Mouse (Mus musculus): ENCODE results near the gene Rpap1. TPM values are rescaled to one million over a fixed set of nuclear protein-coding genes. Genes with fewer than 3 reads are reported as not detected.
A peak's percentile ranks its signal among the peaks of the same experiment; 100 is the strongest.

The Rpap1 gene
- polyA plus RNA-seq, 1 experiment from 2014 or later = 28.2 TPM

- peak overlapping the region; percentile 88 for H3K9ac ChIP-seq (ENCODE audit: low read length)
- 56% methylated on average over 15 of the region's 15 CpGs for WGBS
- ATAC-seq (ENCODE audit: low read depth) = no peak
- H3K4me3 ChIP-seq (ENCODE audit: low read length) = peak overlapping the region; percentile 85
- H3K27me3 ChIP-seq (ENCODE audit: control insufficient read depth, insufficient read depth, low read depth, low read length) = no peaks in the 10 kb centered on the region; the same call in 1 of the 2 replicates
- no peaks in the 10 kb centered on the region; the same call in 1 of the 2 replicates for H3K36me3 ChIP-seq (ENCODE audit: control insufficient read depth, insufficient read depth, low read length)
- no peak overlapping the region; the same call in 1 of the 2 replicates for H3K27ac ChIP-seq (ENCODE audit: low read length)
- peak overlapping the region; percentile 97 for H3K4me2 ChIP-seq (ENCODE audit: low read depth, low read length)
- H3K4me1 ChIP-seq (replicated peaks; ENCODE audit: control insufficient read depth, insufficient read depth, low read length) = peaks cover 29% of the 10 kb centered on the region
- no peaks in the 10 kb centered on the region for H3K9me3 ChIP-seq (ENCODE audit: control insufficient read depth, low read length)
Measured at GRCm38 (mm10) chr2:119800876-119801846, 13.8 kb upstream of the Rpap1 start.

GRCm38 (mm10) chr2:119799961-119800550 lies 12.7 kb upstream of the Rpap1 start:
- H3K36me3 ChIP-seq (ENCODE audit: control insufficient read depth, insufficient read depth, low read length) = no peaks in the 10 kb centered on the region; the same call in 1 of the 2 replicates
- peak; percentile 37; the same call in 1 of the 2 replicates for ATAC-seq (ENCODE audit: low read depth)
- 1% methylated on average over 27 of the region's 27 CpGs for WGBS

GRCm38 (mm10) chr2:119799181-119799960 lies 12.0 kb upstream of the Rpap1 start:
- no peaks in the 10 kb centered on the region for H3K36me3 ChIP-seq (ENCODE audit: control insufficient read depth, insufficient read depth, low read length)
- peaks cover 29% of the 10 kb centered on the region for H3K4me1 ChIP-seq (replicated peaks; ENCODE audit: control insufficient read depth, insufficient read depth, low read length)
- no peaks in the 10 kb centered on the region; the same call in 1 of the 2 replicates for H3K27me3 ChIP-seq (ENCODE audit: control insufficient read depth, insufficient read depth, low read depth, low read length)
- H3K4me3 ChIP-seq (ENCODE audit: low read length) = peak overlapping the region; percentile 85
- no peaks in the 10 kb centered on the region for H3K9me3 ChIP-seq (ENCODE audit: control insufficient read depth, low read length)
- peak overlapping the region; percentile 59 for H3K27ac ChIP-seq (ENCODE audit: low read length)
- peak overlapping the region; percentile 88 for H3K9ac ChIP-seq (ENCODE audit: low read length)
- peak; percentile 84 for ATAC-seq (ENCODE audit: low read depth)
- H3K4me2 ChIP-seq (ENCODE audit: low read depth, low read length) = peak overlapping the region; percentile 97
- WGBS = 0% methylated on average over 36 of the region's 89 CpGs

More at GRCm38 (mm10) chr2:119799961-119800550, 12.7 kb upstream of the Rpap1 start:
- peak overlapping the region; percentile 85 for H3K4me3 ChIP-seq (ENCODE audit: low read length)
- H3K9ac ChIP-seq (ENCODE audit: low read length) = peak overlapping the region; percentile 88
- peaks cover 29% of the 10 kb centered on the region for H3K4me1 ChIP-seq (replicated peaks; ENCODE audit: control insufficient read depth, insufficient read depth, low read length)
- H3K9me3 ChIP-seq (ENCODE audit: control insufficient read depth, low read length) = no peaks in the 10 kb centered on the region
- H3K4me2 ChIP-seq (ENCODE audit: low read depth, low read length) = peak overlapping the region; percentile 97
- H3K27ac ChIP-seq (ENCODE audit: low read length) = peak overlapping the region; percentile 59
- H3K27me3 ChIP-seq (ENCODE audit: control insufficient read depth, insufficient read depth, low read depth, low read length) = no peaks in the 10 kb centered on the region; the same call in 1 of the 2 replicates

- Histone ChIP-seq H3K27ac (ENCODE audit: low read length) (no peak overlapping the region), H3K4me2 (ENCODE audit: low read depth, low read length) (peak overlapping the region; percentile 97; the same call in 1 of the 2 replicates), H3K4me3 (ENCODE audit: low read length) (no peak overlapping the region), H3K9me3 (ENCODE audit: control insufficient read depth, low read length) (no peaks in the 10 kb centered on the region), H3K27me3 (ENCODE audit: control insufficient read depth, insufficient read depth, low read depth, low read length) (no peaks in the 10 kb centered on the region; the same call in 1 of the 2 replicates), H3K9ac (ENCODE audit: low read length) (no peak overlapping the region), H3K4me1 (replicated peaks; ENCODE audit: control insufficient read depth, insufficient read depth, low read length) (peaks cover 29% of the 10 kb centered on the region), H3K36me3 (ENCODE audit: control insufficient read depth, insufficient read depth, low read length) (no peaks in the 10 kb centered on the region)
- ATAC-seq (ENCODE audit: low read depth) = peak; percentile 53
- 11% methylated on average over 13 of the region's 13 CpGs for WGBS
Measured at GRCm38 (mm10) chr2:119798246-119798927, 11.1 kb upstream of the Rpap1 start.

GRCm38 (mm10) chr2:119797279-119797783 lies 10.0 kb upstream of the Rpap1 start, which contains the start of gene Tyro3:
Tyro3 (plus strand) TSS chr2:119797733.
- no peaks in the 10 kb centered on the region; the same call in 1 of the 2 replicates for H3K27me3 ChIP-seq (ENCODE audit: control insufficient read depth, insufficient read depth, low read depth, low read length)
- no peak within 1 kb of the TSS for H3K4me3 ChIP-seq (ENCODE audit: low read length)
- 61% methylated on average over 5 of the region's 5 CpGs for WGBS
- H3K4me2 ChIP-seq (ENCODE audit: low read depth, low read length) = 0 out of 2 replicates have a peak within 1 kb of the TSS, but pooled peaks have one; percentile 0
- H3K27ac ChIP-seq (ENCODE audit: low read length) = no peak within 1 kb of the TSS
- H3K9ac ChIP-seq (ENCODE audit: low read length) = no peak within 1 kb of the TSS
- no peaks in the 10 kb centered on the region for H3K9me3 ChIP-seq (ENCODE audit: control insufficient read depth, low read length)
- peaks cover 20% of the 10 kb centered on the region for H3K4me1 ChIP-seq (replicated peaks; ENCODE audit: control insufficient read depth, insufficient read depth, low read length)
- no peak for ATAC-seq (ENCODE audit: low read depth)
- no peaks in the 10 kb centered on the region for H3K36me3 ChIP-seq (ENCODE audit: control insufficient read depth, insufficient read depth, low read length)

- no peak overlapping the region for H3K27ac ChIP-seq (ENCODE audit: low read length)
- no peak overlapping the region for H3K9ac ChIP-seq (ENCODE audit: low read length)
- H3K4me3 ChIP-seq (ENCODE audit: low read length) = no peak overlapping the region
- H3K4me1 ChIP-seq (replicated peaks; ENCODE audit: control insufficient read depth, insufficient read depth, low read length) = 0 out of 2 replicates have a peak, but pooled peaks cover 4% of the 10 kb centered on the region
- ATAC-seq (ENCODE audit: low read depth) = no peak
- no peaks in the 10 kb centered on the region for H3K36me3 ChIP-seq (ENCODE audit: control insufficient read depth, insufficient read depth, low read length)
- no peaks in the 10 kb centered on the region for H3K27me3 ChIP-seq (ENCODE audit: control insufficient read depth, insufficient read depth, low read depth, low read length)
- H3K4me2 ChIP-seq (ENCODE audit: low read depth, low read length) = no peak overlapping the region
- no peaks in the 10 kb centered on the region for H3K9me3 ChIP-seq (ENCODE audit: control insufficient read depth, low read length)
- WGBS = 79% methylated on average over 2 of the region's 2 CpGs
Measured at GRCm38 (mm10) chr2:119789996-119790395, 2.7 kb upstream of the Rpap1 start.

- no peaks in the 10 kb centered on the region for H3K4me1 ChIP-seq (replicated peaks; ENCODE audit: control insufficient read depth, insufficient read depth, low read length)
- H3K27me3 ChIP-seq (ENCODE audit: control insufficient read depth, insufficient read depth, low read depth, low read length) = no peaks in the 10 kb centered on the region
- ATAC-seq (ENCODE audit: low read depth) = no peak; the same call in 1 of the 2 replicates
- H3K9ac ChIP-seq (ENCODE audit: low read length) = no peak overlapping the region
- peaks cover 25% of the 10 kb centered on the region for H3K36me3 ChIP-seq (ENCODE audit: control insufficient read depth, insufficient read depth, low read length)
- H3K4me3 ChIP-seq (ENCODE audit: low read length) = no peak overlapping the region
- no peak overlapping the region for H3K27ac ChIP-seq (ENCODE audit: low read length)
- H3K4me2 ChIP-seq (ENCODE audit: low read depth, low read length) = no peak overlapping the region
- 93% methylated on average over 6 of the region's 6 CpGs for WGBS
- H3K9me3 ChIP-seq (ENCODE audit: control insufficient read depth, low read length) = no peaks in the 10 kb centered on the region
Measured at GRCm38 (mm10) chr2:119767246-119767645, 20.1 kb downstream of the Rpap1 start.

- no peaks in the 10 kb centered on the region for H3K4me1 ChIP-seq (replicated peaks; ENCODE audit: control insufficient read depth, insufficient read depth, low read length)
- 69% methylated on average over 4 of the region's 4 CpGs for WGBS
- H3K36me3 ChIP-seq (ENCODE audit: control insufficient read depth, insufficient read depth, low read length) = peaks cover 15% of the 10 kb centered on the region
- H3K27ac ChIP-seq (ENCODE audit: low read length) = no peak overlapping the region
- no peak overlapping the region for H3K4me3 ChIP-seq (ENCODE audit: low read length)
- H3K27me3 ChIP-seq (ENCODE audit: control insufficient read depth, insufficient read depth, low read depth, low read length) = peaks cover 19% of the 10 kb centered on the region
- ATAC-seq (ENCODE audit: low read depth) = no peak
- H3K9ac ChIP-seq (ENCODE audit: low read length) = no peak overlapping the region
- no peaks in the 10 kb centered on the region for H3K9me3 ChIP-seq (ENCODE audit: control insufficient read depth, low read length)
- H3K4me2 ChIP-seq (ENCODE audit: low read depth, low read length) = no peak overlapping the region
Measured at GRCm38 (mm10) chr2:119763924-119764323, 23.4 kb downstream of the Rpap1 start.
